Mouse (Mus musculus) Patski (cell line): ENCODE measurements around the gene Zbtb1. TPM values are rescaled to one million over a fixed set of nuclear protein-coding genes. Genes with fewer than 3 reads are reported as not detected.
A peak's percentile ranks its signal among the peaks of the same experiment; 100 is the strongest.

Experiments
- ATAC-seq: fragments of 100-300 bp; one replicate; pipeline ENCODE4 v1.8.0; 2021
- CTCF ChIA-PET: fragments of 350-600 bp; sonication (Branson Sonifier 250); formaldehyde crosslinking; loops from one replicate; lab custom pipeline; 2022; ENCODE audit warnings: inconsistent platforms; lab: Charles Lee
- POLR2A ChIA-PET: fragments of 350-600 bp; sonication (Branson Sonifier 250); formaldehyde crosslinking; loops from one replicate; lab custom pipeline; 2022; ENCODE audit warnings: antibody characterized with exemption, inconsistent platforms; lab: Charles Lee
- DNase-seq: peaks from one replicate; pipeline ENCODE4 v3.0.0-alpha.2; 2011; ENCODE audit warnings: low read depth, low spot score
- H3K27me3 ChIP-seq: fragments of 371-371 bp; one replicate; pipeline ENCODE4 v1.5.1; 2021
- CTCF ChIP-seq: fragments of 100-300 bp; IDR thresholded peaks from one replicate; pipeline ENCODE4 v1.5.1; 2021
- in situ Hi-C: fragments of 300-500 bp; cut with MboI; formaldehyde crosslinking; loops from 3 replicates; pipeline ENCODE4 v1.11.1; 2018; ENCODE audit warnings: low pct_unique_long_range_greater_than_20kb, mixed read lengths
- polyA plus RNA-seq: library from polyadenylated mRNA; unstranded; gene quantifications from one replicate; pipeline ENCODE4 v1.2.3, GENCODE M21; 2021

The Zbtb1 gene
- polyA plus RNA-seq, 1 experiment from 2014 or later: 8.5 TPM

GRCm38 (mm10) chr12:76369206-76369977, 674 bp upstream of the Zbtb1 start, which contains the start of gene Zbtb25:
Gene Zbtb25 (minus strand): TSS chr12:76369602.
- no peak for DNase-seq
- in situ Hi-C loops: loop anchor here (10.0 kb wide), 1 partner anchor 225 kb away; no protein-coding TSS in a partner anchor
- peak; percentile 62 for ATAC-seq

GRCm38 (mm10) chr12:76370831-76371571, 935 bp downstream of the Zbtb1 start:
- in situ Hi-C loops: no loop called here
- no peak for DNase-seq
- no peaks in the 10 kb centered on the region for H3K27me3 ChIP-seq
- ChIA-PET POLR2A (interaction anchor here (0.7 to 2.0 kb wide), 2 partner anchors 10 to 32 kb away, joined by 3 to 6 read pairs; no protein-coding TSS in a partner anchor), CTCF (no interaction called here)
- peak; percentile 36 for ATAC-seq
- TF ChIP-seq CTCF: no peak

More at GRCm38 (mm10) chr12:76369206-76369977, 674 bp upstream of the Zbtb1 start, which contains the start of gene Zbtb25:
- H3K27me3 ChIP-seq: no peaks in the 10 kb centered on the region
- POLR2A ChIA-PET: interaction anchor here (0.6 kb wide), 1 partner anchor 9 kb away, joined by 3 read pairs; no protein-coding TSS in a partner anchor
- no peak for TF ChIP-seq CTCF
- CTCF ChIA-PET: no interaction called here

DNA sequence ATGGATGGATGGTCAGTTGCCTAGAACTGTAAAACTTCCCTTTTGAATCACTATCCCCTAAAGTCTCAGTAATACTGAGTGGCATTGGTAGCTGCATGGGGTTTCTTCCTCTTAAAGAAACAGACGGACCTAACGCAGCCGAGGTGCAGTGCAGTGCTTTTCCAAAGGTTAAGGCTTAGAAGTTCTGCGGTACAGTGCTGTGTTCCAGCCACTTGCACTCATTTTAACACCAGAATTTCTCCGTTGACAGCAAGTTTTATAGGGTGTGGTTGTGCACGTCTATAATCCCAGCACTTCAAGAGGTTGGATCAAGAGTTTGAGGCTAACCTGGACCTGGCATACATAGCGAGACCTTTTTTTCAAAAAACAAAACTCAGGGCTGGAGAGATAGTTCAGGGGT, 2.0 kb downstream of the Zbtb1 start:
- TF ChIP-seq CTCF: no peak
- CTCF ChIA-PET: no interaction called here
- ATAC-seq: no peak
- H3K27me3 ChIP-seq: no peaks in the 10 kb centered on the region
- in situ Hi-C loops: no loop called here
- POLR2A ChIA-PET: interaction anchor here (0.6 to 2.0 kb wide), 3 partner anchors 30 to 162 kb away, joined by 3 to 6 read pairs (median 3); no protein-coding TSS in a partner anchor
- DNase-seq: no peak

DNA sequence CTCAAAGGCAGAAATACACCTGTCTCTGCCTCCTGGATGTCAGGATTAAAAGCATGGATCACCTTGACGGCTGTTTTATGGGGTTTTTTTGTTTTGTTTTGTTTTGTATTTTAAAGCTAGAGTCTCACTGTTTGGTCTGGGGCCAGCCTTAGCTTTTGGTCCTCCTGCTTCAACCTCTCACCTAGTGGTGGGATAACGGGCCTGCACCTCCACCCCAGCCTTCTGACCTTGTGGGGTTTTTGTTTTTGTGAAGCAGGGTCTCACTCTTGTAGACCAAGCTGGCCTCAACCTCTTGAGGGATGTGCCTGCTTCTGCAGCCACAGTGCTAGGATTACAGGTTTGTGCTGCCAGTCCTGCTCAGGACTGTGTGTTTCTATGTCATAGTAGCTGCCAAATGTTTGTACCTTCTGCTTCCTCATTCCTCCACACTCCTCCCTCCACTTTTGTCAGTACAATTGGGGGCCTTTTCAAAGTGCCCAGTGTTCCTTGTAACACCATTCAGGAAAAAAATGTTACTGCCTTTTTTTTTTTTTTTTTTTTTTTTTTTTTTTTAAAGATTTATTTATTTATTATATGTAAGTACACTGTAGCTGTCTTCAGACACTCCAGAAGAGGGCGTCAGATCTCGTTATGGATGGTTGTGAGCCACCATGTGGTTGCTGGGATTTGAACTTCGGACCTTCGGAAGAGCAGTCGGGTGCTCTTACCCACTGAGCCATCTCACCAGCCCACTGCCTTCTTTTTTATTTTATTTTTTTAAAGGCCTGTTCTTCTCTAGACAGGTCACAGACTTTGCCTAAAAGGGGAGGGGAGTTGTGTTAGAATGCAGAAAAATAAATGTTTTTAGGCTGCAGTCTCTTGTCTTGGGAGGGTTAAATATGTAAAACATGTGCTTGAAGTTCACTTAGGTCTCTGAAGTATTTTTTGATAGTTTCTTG, 3.1 kb downstream of the Zbtb1 start:
- CTCF ChIA-PET: no interaction called here
- DNase-seq (no peak), ATAC-seq (no peak)
- in situ Hi-C loops: no loop called here
- POLR2A ChIA-PET: interaction anchor here (0.6 to 1.2 kb wide), 2 partner anchors 29 to 169 kb away, joined by 3 to 4 read pairs; no protein-coding TSS in a partner anchor
- TF ChIP-seq CTCF: no peak
- H3K27me3 ChIP-seq: no peaks in the 10 kb centered on the region

DNA sequence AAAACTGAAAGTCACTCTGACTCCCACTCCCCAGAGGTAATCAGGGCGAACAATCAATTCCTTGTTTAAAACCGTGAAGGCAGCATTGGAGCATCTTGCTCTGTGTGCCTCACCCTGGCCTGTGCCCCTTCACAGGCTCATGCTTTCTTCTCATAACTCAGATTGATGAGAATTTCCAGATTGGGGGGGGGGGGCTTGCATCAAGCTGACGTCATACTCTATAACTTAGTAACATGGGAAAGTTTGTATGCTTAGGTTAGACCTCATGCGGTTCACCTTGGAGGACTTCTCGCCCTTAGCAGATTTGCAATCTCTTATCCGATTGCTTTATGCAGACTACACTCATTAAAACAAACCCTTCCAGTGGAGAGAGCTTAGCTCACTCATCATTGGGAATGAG, 3.9 kb downstream of the Zbtb1 start:
- in situ Hi-C loops: no loop called here
- POLR2A ChIA-PET: no interaction called here
- no peak for DNase-seq
- CTCF ChIA-PET: no interaction called here
- no peaks in the 10 kb centered on the region for H3K27me3 ChIP-seq
- no peak for TF ChIP-seq CTCF
- ATAC-seq: no peak

DNA sequence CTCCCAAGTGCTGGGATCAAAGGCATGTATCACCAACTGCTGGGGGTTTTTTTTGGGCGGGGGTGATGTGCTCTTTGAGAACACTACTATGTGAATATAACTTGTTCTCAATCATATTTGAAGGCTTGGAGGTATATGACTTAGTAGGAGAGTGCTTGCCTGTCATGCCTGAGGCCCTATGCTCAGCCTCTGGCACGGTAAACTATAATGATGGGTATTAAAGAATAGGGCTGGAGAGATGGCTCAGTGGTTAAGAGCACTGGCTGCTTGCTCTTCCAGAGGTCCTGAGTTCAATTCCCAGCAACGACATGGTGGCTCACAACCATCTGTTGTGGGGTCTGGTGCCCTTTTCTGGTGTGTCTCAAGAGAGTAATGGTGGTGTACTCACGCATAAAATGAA, 4.8 kb downstream of the Zbtb1 start:
- no peaks in the 10 kb centered on the region for H3K27me3 ChIP-seq
- DNase-seq (no peak), ATAC-seq (no peak)
- in situ Hi-C loops: no loop called here
- ChIA-PET CTCF (no interaction called here), POLR2A (interaction anchor here (0.6 to 1.1 kb wide), 2 partner anchors 14 to 17 kb away, joined by 3 to 4 read pairs; no protein-coding TSS in a partner anchor)
- no peak for TF ChIP-seq CTCF

GRCm38 (mm10) chr12:76375506-76375905, 5.4 kb downstream of the Zbtb1 start:
- POLR2A ChIA-PET: interaction anchor here (1.1 kb wide), 1 partner anchor 17 kb away, joined by 4 read pairs; no protein-coding TSS in a partner anchor
- TF ChIP-seq CTCF: no peak
- DNase-seq (no peak), ATAC-seq (no peak)
- in situ Hi-C loops: no loop called here
- no peaks in the 10 kb centered on the region for H3K27me3 ChIP-seq
- CTCF ChIA-PET: no interaction called here

DNA sequence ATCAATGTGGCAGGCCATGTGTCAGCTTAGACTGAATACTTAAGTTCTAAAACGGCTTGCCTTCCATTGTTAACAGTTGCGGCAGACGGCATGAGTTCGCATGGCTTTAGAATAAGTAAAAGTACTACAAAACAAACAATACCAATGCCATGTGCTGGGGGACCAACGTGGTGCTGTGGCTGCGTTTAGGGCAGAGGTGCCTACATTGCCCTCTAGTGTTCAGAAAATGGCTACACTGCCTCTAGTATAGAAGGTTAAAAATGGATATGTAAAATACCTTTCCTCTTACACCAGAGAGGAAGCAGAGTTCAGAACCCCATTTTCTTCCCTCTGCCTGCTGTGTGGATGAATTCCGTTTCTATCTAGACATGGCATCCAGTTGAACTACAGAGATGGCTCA, 6.6 kb downstream of the Zbtb1 start:
- no peak for ATAC-seq
- DNase-seq: no peak

DNA sequence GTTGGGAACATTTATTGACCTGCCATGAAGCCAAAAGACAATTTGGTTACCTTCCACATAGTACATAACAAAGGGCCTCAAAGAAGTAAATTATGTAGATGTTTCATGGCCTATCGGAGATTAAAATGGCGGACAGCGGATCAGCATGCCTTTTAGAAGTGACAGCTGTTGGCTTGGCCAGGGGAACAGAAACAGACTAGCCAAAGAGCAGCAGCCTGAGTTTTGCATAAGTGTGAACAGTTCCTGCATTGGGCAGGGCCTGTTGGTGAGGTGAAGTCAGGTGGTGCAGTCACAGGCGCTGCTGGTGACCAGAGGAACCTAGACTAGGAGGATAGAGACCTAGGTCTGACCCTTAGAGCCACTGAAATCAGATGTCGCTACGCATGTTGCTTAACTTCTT, 7.0 kb downstream of the Zbtb1 start:
- no peak for TF ChIP-seq CTCF
- in situ Hi-C loops: no loop called here
- CTCF ChIA-PET: no interaction called here
- no peak for ATAC-seq
- no peaks in the 10 kb centered on the region for H3K27me3 ChIP-seq
- POLR2A ChIA-PET: no interaction called here
- no peak for DNase-seq

More for the DNA sequence above, 6.6 kb downstream of the Zbtb1 start:
- H3K27me3 ChIP-seq: no peaks in the 10 kb centered on the region
- ChIA-PET CTCF (no interaction called here), POLR2A (no interaction called here)
- no peak for TF ChIP-seq CTCF
- in situ Hi-C loops: no loop called here

DNA sequence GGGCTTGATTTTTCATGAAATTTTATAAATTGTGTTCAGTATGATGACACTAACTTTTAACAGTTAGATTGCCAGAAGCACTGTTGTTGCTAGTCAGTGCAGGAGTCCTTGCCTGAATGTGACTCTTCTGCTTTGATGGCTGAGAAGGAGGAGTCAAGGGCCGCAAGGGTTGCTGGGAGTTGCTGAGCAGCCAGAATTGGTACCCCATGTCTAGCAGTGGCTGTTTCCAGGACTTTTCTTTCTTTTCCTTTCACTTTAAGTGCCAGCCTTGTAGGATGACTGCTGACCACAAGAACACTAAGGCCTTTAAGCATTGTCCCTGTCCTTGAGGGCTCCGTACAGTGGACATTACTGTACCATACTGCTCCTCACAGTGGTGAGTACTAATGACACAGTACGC, 7.7 kb downstream of the Zbtb1 start:
- POLR2A ChIA-PET: no interaction called here
- no peak for TF ChIP-seq CTCF
- no peaks in the 10 kb centered on the region for H3K27me3 ChIP-seq
- ATAC-seq (no peak), DNase-seq (no peak)
- in situ Hi-C loops: no loop called here
- CTCF ChIA-PET: interaction anchor here (0.9 kb wide), 1 partner anchor 37 kb away, joined by 3 read pairs; no protein-coding TSS in a partner anchor
